Mouse (Mus musculus) liver, embryonic 16.5 days (tissue): ENCODE measurements at regions not wholly inside any gene's neighbourhood (a gene's known extent, or its start where the extent isn't known, plus 50 kb on each side); places are given as distances from the start of the nearest gene placed in this dataset.

Experiments used
- ATAC-seq: fragments of 200-750 bp; cut with Nextera tagmentation; 2 replicates; pipeline ENCODE4 v1.8.0; 2017; ENCODE audit warnings: low read depth, mild to moderate bottlenecking, moderate number of reproducible peaks, moderate library complexity
- H3K27ac ChIP-seq: fragments of 300-500 bp; sonication (generic); 2 replicates; pipeline ENCODE4 v1.5.1; 2014; ENCODE audit warnings: mild to moderate bottlenecking, low read length
- H3K27me3 ChIP-seq: fragments of 300-500 bp; sonication (generic); 2 replicates; pipeline ENCODE4 v1.6.1; 2014; ENCODE audit warnings: low read depth, low read length, mixed read lengths; ENCODE audit not compliant: control insufficient read depth, insufficient read depth
- H3K36me3 ChIP-seq: fragments of 300-500 bp; sonication (generic); 2 replicates; pipeline ENCODE4 v1.6.1; 2014; ENCODE audit warnings: mild to moderate bottlenecking; ENCODE audit not compliant: control insufficient read depth, insufficient read depth
- H3K4me1 ChIP-seq: fragments of 300-500 bp; sonication (generic); 2 replicates; pipeline ENCODE4 v1.6.1; 2014; ENCODE audit warnings: low read depth, low read length, mixed read lengths; ENCODE audit not compliant: control insufficient read depth
- H3K4me2 ChIP-seq: fragments of 300-500 bp; sonication (generic); 2 replicates; pipeline ENCODE4 v1.6.1; 2014; ENCODE audit warnings: low read depth, low read length, mixed read lengths
- H3K4me3 ChIP-seq: fragments of 300-500 bp; sonication (generic); 2 replicates; pipeline ENCODE4 v1.5.1; 2014; ENCODE audit warnings: low read depth, mild to moderate bottlenecking, low read length
- H3K9ac ChIP-seq: fragments of 300-500 bp; sonication (generic); 2 replicates; pipeline ENCODE4 v1.6.1; 2014; ENCODE audit warnings: low read depth, low read length
- H3K9me3 ChIP-seq: fragments of 300-500 bp; sonication (generic); replicated peaks from 2 replicates; pipeline ENCODE4 v1.6.1; 2016; ENCODE audit warnings: low read length; ENCODE audit not compliant: control insufficient read depth
- WGBS: fragments of 180-500 bp; shearing (Covaris S2); extraction: QIAGEN DNeasy Blood & Tissue Kit; methylation state at CpG from one replicate; pipeline ENCODE4 v1.1.7; 2014; ENCODE audit not compliant: insufficient replicate concordance; 5-methylcytosine and 5-hydroxymethylcytosine counted together

DNA sequence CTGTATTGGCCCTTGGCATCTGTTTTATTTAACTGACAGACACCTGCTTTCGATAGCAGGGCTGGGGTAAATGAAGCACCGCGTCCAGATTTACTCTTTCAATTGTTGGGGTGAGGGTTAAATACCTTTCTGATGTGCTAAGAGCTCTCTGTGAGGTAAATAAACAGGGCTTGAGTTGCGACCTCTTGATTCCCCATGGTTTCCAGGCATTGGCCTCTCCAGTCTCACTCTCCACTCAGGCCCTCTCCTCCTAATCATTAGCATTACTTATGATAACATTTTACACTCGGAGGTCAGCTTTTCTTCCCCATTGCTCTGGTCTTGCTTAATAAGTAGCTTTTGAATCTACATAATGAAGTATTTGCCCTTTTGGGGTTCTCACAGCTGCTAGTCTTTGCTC lies 88.9 kb upstream of the Med13l start:
- Histone ChIP-seq H3K4me1 (peaks cover 10% of the 10 kb centered on the region), H3K9ac (no peak overlapping the region), H3K27ac (no peak overlapping the region), H3K36me3 (no peaks in the 10 kb centered on the region), H3K27me3 (no peaks in the 10 kb centered on the region; the same call in 1 of the 2 replicates), H3K9me3 (no peaks in the 10 kb centered on the region), H3K4me2 (no peak overlapping the region), H3K4me3 (no peak overlapping the region)
- ATAC-seq = no peak
- 64% methylated on average over 5 of the region's 5 CpGs for WGBS

DNA sequence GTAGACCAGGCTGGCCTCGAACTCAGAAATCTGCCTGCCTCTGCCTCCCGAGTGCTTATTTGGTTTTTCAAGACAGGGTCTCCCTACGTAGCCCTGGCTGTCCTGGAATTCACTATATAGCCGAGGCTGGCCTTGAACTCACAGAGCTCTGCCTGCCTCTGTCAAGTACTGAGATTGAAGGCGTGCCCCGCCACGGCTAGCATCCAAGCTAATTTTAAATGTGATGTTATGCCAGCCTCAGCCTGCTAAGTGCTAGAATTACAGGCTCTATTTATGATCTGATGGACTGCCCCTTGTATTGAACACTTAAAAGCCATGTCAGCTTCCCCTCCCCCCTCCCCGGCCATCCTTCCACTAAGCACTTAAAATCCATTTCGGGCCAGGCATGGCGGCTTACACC lies 88.2 kb upstream of the Med13l start:
- H3K9ac ChIP-seq = no peak overlapping the region
- H3K27me3 ChIP-seq = no peaks in the 10 kb centered on the region; the same call in 1 of the 2 replicates
- H3K27ac ChIP-seq = no peak overlapping the region
- no peak overlapping the region for H3K4me3 ChIP-seq
- 76% methylated on average over 10 of the region's 10 CpGs for WGBS
- H3K9me3 ChIP-seq = no peaks in the 10 kb centered on the region
- H3K4me1 ChIP-seq = peaks cover 15% of the 10 kb centered on the region
- H3K36me3 ChIP-seq = no peaks in the 10 kb centered on the region
- no peak overlapping the region for H3K4me2 ChIP-seq
- no peak for ATAC-seq

DNA sequence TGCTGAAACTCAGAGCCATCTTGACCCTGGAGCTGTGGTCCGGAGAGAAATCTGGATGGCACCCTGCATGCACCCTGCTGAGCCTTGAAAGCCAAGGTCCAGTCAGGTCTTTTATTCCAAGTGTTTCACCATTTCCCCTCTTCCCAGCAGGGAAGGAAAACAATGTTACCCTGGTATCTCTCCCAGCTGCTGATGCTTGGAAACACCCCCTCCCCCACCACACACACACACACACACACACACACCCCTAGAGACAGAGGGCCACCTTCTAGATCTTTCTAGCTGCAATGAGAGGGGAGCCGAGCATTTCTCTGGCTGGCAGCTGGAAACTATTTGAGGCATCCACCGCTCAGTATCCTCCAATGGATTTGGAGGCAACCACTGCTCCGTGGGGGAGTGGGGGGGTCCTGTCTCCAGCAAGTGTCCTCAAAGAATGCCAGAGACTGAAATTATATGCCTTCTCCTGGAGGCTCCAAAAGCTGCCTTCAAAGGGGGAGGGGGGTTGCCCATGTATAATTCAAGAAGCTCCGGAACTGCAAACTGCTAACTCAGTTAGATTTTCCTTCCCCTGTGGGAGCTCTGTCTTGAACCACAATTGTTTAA lies 87.2 kb upstream of the Med13l start:
- Histone ChIP-seq H3K9me3 (no peaks in the 10 kb centered on the region), H3K36me3 (no peaks in the 10 kb centered on the region), H3K4me3 (no peak overlapping the region), H3K27me3 (no peaks in the 10 kb centered on the region; the same call in 1 of the 2 replicates), H3K4me1 (peaks cover 25% of the 10 kb centered on the region), H3K27ac (no peak overlapping the region), H3K9ac (no peak overlapping the region), H3K4me2 (no peak overlapping the region)
- 43% methylated on average over 5 of the region's 5 CpGs for WGBS
- ATAC-seq = no peak

GRCm38 (mm10) chr5:118476597-118476996 lies 83.9 kb upstream of the Med13l start:
- ATAC-seq = no peak
- peak overlapping the region; percentile 99 for H3K27ac ChIP-seq
- WGBS = 24% methylated on average over 5 of the region's 5 CpGs
- H3K4me2 ChIP-seq = no peak overlapping the region
- no peaks in the 10 kb centered on the region for H3K9me3 ChIP-seq
- H3K36me3 ChIP-seq = no peaks in the 10 kb centered on the region
- H3K27me3 ChIP-seq = no peaks in the 10 kb centered on the region
- H3K4me3 ChIP-seq = no peak overlapping the region
- H3K4me1 ChIP-seq = peaks cover 56% of the 10 kb centered on the region
- H3K9ac ChIP-seq = peak overlapping the region; percentile 32; the same call in 1 of the 2 replicates

DNA sequence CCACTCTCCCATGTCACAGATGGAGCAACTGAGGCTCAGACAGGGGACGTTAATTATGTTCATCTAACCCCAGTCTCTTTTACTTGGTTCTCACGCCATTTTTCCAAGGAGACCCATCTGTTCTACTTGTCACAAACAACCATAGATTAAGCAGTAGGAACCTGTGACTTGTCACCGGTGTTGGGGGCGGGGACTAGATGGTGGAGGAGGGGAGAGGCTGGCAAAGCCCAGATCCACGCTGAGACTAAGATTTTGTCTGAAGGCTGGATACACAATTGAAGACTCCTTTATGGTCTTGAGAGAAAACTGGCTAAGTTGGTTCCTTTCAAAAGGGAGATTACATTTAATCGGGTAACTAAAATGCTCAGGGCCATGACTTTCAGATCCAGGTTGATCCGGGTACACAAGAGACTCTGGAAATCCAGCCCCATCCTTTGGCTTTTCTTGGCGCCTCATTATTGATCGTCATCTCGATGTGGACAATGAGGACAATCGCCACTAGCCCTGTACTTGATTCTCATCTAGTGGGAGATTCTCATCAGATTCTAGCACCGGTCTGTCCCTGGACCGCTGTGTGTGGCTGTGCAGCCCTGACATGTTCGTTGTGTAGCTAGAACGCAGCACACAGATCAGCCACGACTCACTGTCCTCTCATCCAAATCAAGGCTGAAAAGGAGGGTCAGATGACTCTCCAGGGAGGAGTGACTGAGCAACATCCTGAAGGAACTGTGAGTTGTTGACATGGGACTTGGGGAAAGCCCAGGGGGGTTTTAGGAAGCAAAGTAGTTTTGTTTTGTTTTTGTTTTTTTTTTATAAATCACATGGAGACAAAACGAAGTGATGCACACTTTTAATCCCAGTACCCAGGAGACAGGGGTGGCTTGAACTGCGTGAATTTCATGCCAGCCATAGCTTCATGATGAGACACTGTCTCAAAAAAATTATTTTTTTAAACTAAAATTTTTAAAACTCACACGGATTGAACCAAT lies 83.1 kb upstream of the Med13l start:
- Histone ChIP-seq H3K9me3 (no peaks in the 10 kb centered on the region), H3K27me3 (no peaks in the 10 kb centered on the region), H3K4me3 (peak overlapping the region; percentile 48), H3K27ac (peak overlapping the region; percentile 99), H3K4me2 (peak overlapping the region; percentile 76), H3K9ac (peak overlapping the region; percentile 64), H3K4me1 (peaks cover 64% of the 10 kb centered on the region), H3K36me3 (no peaks in the 10 kb centered on the region)
- no peak for ATAC-seq
- WGBS = 39% methylated on average over 19 of the region's 19 CpGs

GRCm38 (mm10) chr5:118478120-118478768 lies 82.2 kb upstream of the Med13l start:
- peak; percentile 69 for ATAC-seq
- Histone ChIP-seq H3K27me3 (no peaks in the 10 kb centered on the region), H3K4me3 (peak overlapping the region; percentile 48), H3K4me2 (peak overlapping the region; percentile 76), H3K36me3 (no peaks in the 10 kb centered on the region), H3K9me3 (no peaks in the 10 kb centered on the region), H3K9ac (peak overlapping the region; percentile 64), H3K4me1 (peaks cover 72% of the 10 kb centered on the region), H3K27ac (peak overlapping the region; percentile 99)
- 3% methylated on average over 15 of the region's 15 CpGs for WGBS

- Histone ChIP-seq H3K4me2 (peak overlapping the region; percentile 56), H3K4me1 (peaks cover 89% of the 10 kb centered on the region), H3K27me3 (no peaks in the 10 kb centered on the region)
These were observed 80.5 kb upstream of the Med13l start for GRCm38 (mm10) chr5:118480000-118480399.

DNA sequence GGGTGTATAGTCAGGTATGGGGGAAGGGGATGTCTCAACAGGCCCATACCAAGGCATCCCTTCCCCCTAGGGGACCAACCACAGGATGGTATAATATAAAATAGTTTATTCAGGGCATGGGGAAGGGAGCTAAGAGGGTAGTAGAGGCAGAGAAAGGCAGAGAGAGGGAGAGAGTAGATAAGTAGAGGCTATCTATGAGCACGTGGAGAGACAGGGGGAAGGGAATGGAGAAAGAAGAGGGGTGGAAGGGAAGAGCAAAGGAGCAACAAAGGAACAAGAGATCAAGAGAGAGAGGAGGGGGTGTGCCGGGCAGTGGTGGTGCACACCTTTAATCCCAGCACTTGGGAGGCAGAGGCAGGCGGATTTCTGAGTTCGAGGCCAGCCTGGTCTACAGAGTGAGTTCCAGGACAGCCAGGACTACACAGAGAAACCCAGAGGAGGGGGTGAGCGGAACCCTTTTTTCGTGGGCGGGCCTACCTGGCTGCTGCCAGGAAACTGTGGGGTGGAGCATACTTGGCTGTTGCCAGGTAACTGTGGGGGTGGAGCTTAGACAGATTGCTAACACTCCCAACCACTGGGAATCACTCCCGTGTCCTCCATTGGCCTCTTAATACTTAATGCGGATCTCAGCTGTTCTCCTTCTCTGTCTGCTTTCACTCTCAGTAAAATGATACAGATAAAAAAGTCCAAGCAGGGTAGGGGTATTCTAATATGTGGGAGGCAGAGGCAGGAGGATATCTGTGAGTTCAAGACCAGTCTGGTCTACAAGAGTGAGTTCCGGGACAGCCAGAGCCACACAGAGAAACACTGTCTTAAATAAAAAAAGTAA lies 79.3 kb upstream of the Med13l start:
- Histone ChIP-seq H3K9ac (peak overlapping the region; percentile 27), H3K4me2 (peak overlapping the region; percentile 35), H3K4me3 (no peak overlapping the region; the same call in 1 of the 2 replicates), H3K27me3 (no peaks in the 10 kb centered on the region), H3K9me3 (no peaks in the 10 kb centered on the region), H3K36me3 (no peaks in the 10 kb centered on the region), H3K27ac (peak overlapping the region; percentile 99), H3K4me1 (peaks cover 94% of the 10 kb centered on the region)
- 49% methylated on average over 9 of the region's 10 CpGs for whole genome bisulfite sequencing
- ATAC-seq = peak; percentile 16

More at GRCm38 (mm10) chr5:118480000-118480399, 80.5 kb upstream of the Med13l start:
- WGBS = 12% methylated on average over 5 of the region's 5 CpGs
- Histone ChIP-seq H3K4me3 (peak overlapping the region; percentile 19), H3K36me3 (no peaks in the 10 kb centered on the region), H3K9me3 (no peaks in the 10 kb centered on the region), H3K27ac (peak overlapping the region; percentile 99), H3K9ac (peak overlapping the region; percentile 67)
- ATAC-seq = peak; percentile 81
